Mouse (Mus musculus): Measurements from ENCODE around the gene Shld2. TPM values are rescaled to one million over a fixed set of nuclear protein-coding genes. Genes with fewer than 3 reads are reported as not detected.

The Shld2 gene
- polyA plus RNA-seq, 1 experiment from 2014 or later: 8.3 TPM

- Histone ChIP-seq H3K9me3 (replicated peaks; ENCODE audit: control insufficient read depth, low read length) (no peaks in the 10 kb centered on the region), H3K4me2 (ENCODE audit: low read depth, low read length) (no peak overlapping the region), H3K4me3 (ENCODE audit: low read depth, low read length) (no peak overlapping the region), H3K9ac (ENCODE audit: low read depth, low read length) (no peak overlapping the region), H3K27ac (ENCODE audit: low read length) (peak overlapping the region; percentile 43; the same call in 1 of the 2 replicates), H3K27me3 (ENCODE audit: control insufficient read depth, insufficient read depth, low read depth, low read length) (no peaks in the 10 kb centered on the region), H3K36me3 (ENCODE audit: control insufficient read depth, insufficient read depth) (no peaks in the 10 kb centered on the region), H3K4me1 (ENCODE audit: control insufficient read depth, low read depth, low read length) (peaks cover 3% of the 10 kb centered on the region)
- peak; percentile 80 for ATAC-seq (ENCODE audit: low read depth)
- WGBS (ENCODE audit: insufficient replicate concordance): 65% methylated on average over 8 of the region's 8 CpGs
Observed at GRCm38 (mm10) chr14:34349007-34349406, 38.7 kb upstream of the Shld2 start.

DNA sequence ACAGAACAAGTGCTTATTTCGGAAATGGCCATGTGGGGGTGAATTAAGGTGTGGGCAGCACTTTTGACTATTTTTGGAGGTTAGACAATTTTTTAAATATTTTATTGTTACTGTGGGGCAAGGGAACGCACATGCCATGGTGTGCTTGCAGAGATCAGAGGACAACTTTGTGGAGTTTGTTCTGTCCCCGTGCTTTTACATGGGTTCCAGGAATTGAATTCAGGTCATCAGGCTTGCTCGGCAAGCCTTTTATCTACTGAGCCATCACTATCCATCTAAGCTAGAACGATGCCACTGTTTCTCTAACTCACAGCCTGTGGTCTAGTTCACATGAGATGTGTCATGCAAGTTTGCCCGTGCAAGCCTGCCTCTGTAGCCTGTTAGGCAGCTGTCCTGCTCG is 38.0 kb upstream of the Shld2 start:
- ATAC-seq (ENCODE audit: low read depth): no peak
- Histone ChIP-seq H3K36me3 (ENCODE audit: control insufficient read depth, insufficient read depth) (no peaks in the 10 kb centered on the region; the same call in 1 of the 2 replicates), H3K9me3 (replicated peaks; ENCODE audit: control insufficient read depth, low read length) (no peaks in the 10 kb centered on the region), H3K27ac (ENCODE audit: low read length) (peak overlapping the region; percentile 43), H3K4me2 (ENCODE audit: low read depth, low read length) (no peak overlapping the region), H3K4me1 (ENCODE audit: control insufficient read depth, low read depth, low read length) (peaks cover 3% of the 10 kb centered on the region), H3K27me3 (ENCODE audit: control insufficient read depth, insufficient read depth, low read depth, low read length) (no peaks in the 10 kb centered on the region), H3K4me3 (ENCODE audit: low read depth, low read length) (no peak overlapping the region), H3K9ac (ENCODE audit: low read depth, low read length) (no peak overlapping the region)
- 48% methylated on average over 7 of the region's 7 CpGs for WGBS (ENCODE audit: insufficient replicate concordance)

- H3K9ac ChIP-seq (ENCODE audit: low read depth, low read length): no peak overlapping the region
- H3K4me1 ChIP-seq (ENCODE audit: control insufficient read depth, low read depth, low read length): peaks cover 3% of the 10 kb centered on the region
- H3K4me3 ChIP-seq (ENCODE audit: low read depth, low read length): no peak overlapping the region
- H3K27me3 ChIP-seq (ENCODE audit: control insufficient read depth, insufficient read depth, low read depth, low read length): no peaks in the 10 kb centered on the region
- H3K9me3 ChIP-seq (replicated peaks; ENCODE audit: control insufficient read depth, low read length): no peaks in the 10 kb centered on the region
- no peak overlapping the region for H3K27ac ChIP-seq (ENCODE audit: low read length)
- ATAC-seq (ENCODE audit: low read depth): no peak
- 66% methylated on average over 5 of the region's 5 CpGs for WGBS (ENCODE audit: insufficient replicate concordance)
- peaks cover 4% of the 10 kb centered on the region for H3K36me3 ChIP-seq (ENCODE audit: control insufficient read depth, insufficient read depth)
- H3K4me2 ChIP-seq (ENCODE audit: low read depth, low read length): no peak overlapping the region
Observed at GRCm38 (mm10) chr14:34347084-34347483, 36.8 kb upstream of the Shld2 start.

DNA sequence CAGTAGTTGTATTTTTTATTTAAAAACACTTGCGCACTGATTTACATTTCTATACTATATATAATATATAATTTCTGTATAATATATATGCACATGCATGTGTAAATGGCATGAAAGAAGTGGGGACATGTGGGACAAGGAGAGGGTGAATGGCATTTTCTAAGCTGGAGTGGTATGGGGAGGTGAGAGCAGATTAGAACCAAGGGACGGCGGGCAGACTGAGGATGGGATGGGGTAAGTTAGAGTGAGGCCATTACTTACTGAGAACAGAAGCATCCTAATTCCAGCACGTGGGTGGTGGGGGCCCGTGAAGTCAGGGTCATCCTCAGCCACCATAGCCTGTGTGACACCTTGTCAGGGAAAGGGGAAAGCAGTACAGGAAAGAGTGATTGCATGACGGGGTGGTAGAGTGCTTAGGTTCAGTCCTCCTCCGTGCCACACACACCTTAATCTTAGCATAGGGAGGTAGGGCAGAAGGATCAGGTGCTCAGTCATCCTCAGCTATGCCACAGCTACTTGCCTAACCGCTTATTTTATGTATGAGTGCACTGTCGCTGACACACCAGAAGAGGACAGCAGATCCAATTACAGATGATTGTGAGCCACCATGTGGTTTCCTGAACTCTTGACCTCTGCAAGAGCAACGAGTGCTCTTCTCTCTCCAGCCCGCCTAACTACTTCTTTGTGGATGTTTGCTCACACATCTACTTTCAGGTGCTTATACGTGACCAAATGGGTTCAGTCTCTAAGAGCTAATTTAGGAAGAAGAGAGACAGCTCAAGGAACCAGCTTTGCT is 35.7 kb upstream of the Shld2 start:
- H3K4me1 ChIP-seq (ENCODE audit: control insufficient read depth, low read depth, low read length): peaks cover 3% of the 10 kb centered on the region; the same call in 1 of the 2 replicates
- no peak overlapping the region for H3K4me2 ChIP-seq (ENCODE audit: low read depth, low read length)
- no peak overlapping the region for H3K9ac ChIP-seq (ENCODE audit: low read depth, low read length)
- no peak overlapping the region for H3K4me3 ChIP-seq (ENCODE audit: low read depth, low read length)
- peaks cover 10% of the 10 kb centered on the region for H3K36me3 ChIP-seq (ENCODE audit: control insufficient read depth, insufficient read depth)
- H3K9me3 ChIP-seq (replicated peaks; ENCODE audit: control insufficient read depth, low read length): no peaks in the 10 kb centered on the region
- peak overlapping the region; percentile 24; the same call in 1 of the 2 replicates for H3K27ac ChIP-seq (ENCODE audit: low read length)
- WGBS (ENCODE audit: insufficient replicate concordance): 54% methylated on average over 12 of the region's 12 CpGs
- peak; percentile 35 for ATAC-seq (ENCODE audit: low read depth)
- H3K27me3 ChIP-seq (ENCODE audit: control insufficient read depth, insufficient read depth, low read depth, low read length): no peaks in the 10 kb centered on the region

DNA sequence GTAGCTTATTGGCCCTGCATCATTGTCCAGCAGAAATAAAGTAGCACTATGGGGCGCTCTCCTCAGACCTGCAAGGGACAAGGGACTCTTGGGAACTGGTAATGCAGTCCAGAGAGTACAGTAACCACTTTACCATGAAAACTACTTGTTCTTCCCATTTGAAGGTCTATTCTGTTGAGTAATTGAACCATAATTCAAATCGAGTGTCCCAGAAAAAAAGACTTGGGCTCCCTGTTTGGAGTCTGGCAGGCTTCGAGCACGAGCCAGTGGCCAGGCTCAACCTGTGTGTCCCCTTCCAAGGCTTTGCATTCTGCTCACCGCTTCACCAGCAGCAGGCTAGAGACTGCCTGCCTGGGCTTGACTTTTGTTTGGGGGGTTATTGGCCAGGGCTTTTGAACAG is 34.1 kb upstream of the Shld2 start:
- H3K4me1 ChIP-seq (ENCODE audit: control insufficient read depth, low read depth, low read length): peaks cover 3% of the 10 kb centered on the region; the same call in 1 of the 2 replicates
- no peak overlapping the region for H3K4me3 ChIP-seq (ENCODE audit: low read depth, low read length)
- no peaks in the 10 kb centered on the region for H3K27me3 ChIP-seq (ENCODE audit: control insufficient read depth, insufficient read depth, low read depth, low read length)
- WGBS (ENCODE audit: insufficient replicate concordance): 78% methylated on average over 5 of the region's 5 CpGs
- no peak overlapping the region for H3K9ac ChIP-seq (ENCODE audit: low read depth, low read length)
- H3K4me2 ChIP-seq (ENCODE audit: low read depth, low read length): no peak overlapping the region
- peaks cover 12% of the 10 kb centered on the region for H3K36me3 ChIP-seq (ENCODE audit: control insufficient read depth, insufficient read depth)
- H3K27ac ChIP-seq (ENCODE audit: low read length): no peak overlapping the region
- H3K9me3 ChIP-seq (replicated peaks; ENCODE audit: control insufficient read depth, low read length): no peaks in the 10 kb centered on the region
- ATAC-seq (ENCODE audit: low read depth): no peak

DNA sequence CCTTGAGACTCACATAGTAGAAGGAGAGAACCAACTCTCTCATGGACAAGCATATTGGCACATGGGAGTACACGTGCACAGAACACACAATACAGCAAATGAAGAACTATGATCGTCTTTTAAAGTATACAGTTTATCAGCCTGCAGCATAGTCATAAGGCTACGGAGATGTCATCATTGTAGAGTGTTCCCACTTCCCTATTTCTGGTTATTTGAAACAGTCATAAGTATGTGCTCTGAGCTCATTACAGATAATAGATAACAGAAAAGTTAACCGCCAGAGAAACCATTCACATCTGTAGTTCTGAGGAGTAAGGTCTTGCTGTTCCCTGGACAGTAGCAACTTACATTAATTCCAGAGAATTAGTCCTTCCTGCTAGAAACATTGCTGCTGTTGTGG is 32.8 kb upstream of the Shld2 start:
- Histone ChIP-seq H3K27ac (ENCODE audit: low read length) (no peak overlapping the region), H3K27me3 (ENCODE audit: control insufficient read depth, insufficient read depth, low read depth, low read length) (no peaks in the 10 kb centered on the region), H3K9ac (ENCODE audit: low read depth, low read length) (no peak overlapping the region), H3K36me3 (ENCODE audit: control insufficient read depth, insufficient read depth) (peaks cover 14% of the 10 kb centered on the region), H3K9me3 (replicated peaks; ENCODE audit: control insufficient read depth, low read length) (no peaks in the 10 kb centered on the region), H3K4me2 (ENCODE audit: low read depth, low read length) (no peak overlapping the region), H3K4me1 (ENCODE audit: control insufficient read depth, low read depth, low read length) (no peaks in the 10 kb centered on the region; the same call in 1 of the 2 replicates), H3K4me3 (ENCODE audit: low read depth, low read length) (no peak overlapping the region)
- WGBS (ENCODE audit: insufficient replicate concordance): 24% methylated on average over 4 of the region's 4 CpGs
- no peak for ATAC-seq (ENCODE audit: low read depth)

DNA sequence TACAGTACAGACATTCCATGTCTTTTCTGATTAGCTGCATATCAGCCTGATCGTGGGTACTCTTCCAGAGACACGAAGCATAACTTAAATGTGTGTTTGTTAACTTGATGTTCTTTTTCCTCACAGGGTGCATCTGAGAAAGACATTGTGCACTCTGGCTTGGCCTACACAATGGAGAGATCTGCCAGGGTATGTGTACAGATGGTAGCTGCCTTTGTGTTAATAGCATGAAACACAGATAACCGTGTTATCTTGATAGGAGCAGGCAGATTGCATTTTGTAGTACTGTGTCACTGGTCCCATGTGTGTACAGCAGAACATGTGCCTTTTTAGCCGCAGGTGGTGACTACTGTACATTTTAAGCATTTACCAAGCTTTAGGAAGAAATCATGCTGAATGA is 31.7 kb upstream of the Shld2 start:
- Histone ChIP-seq H3K4me1 (ENCODE audit: control insufficient read depth, low read depth, low read length) (no peaks in the 10 kb centered on the region; the same call in 1 of the 2 replicates), H3K9ac (ENCODE audit: low read depth, low read length) (no peak overlapping the region), H3K4me2 (ENCODE audit: low read depth, low read length) (no peak overlapping the region), H3K27ac (ENCODE audit: low read length) (no peak overlapping the region; the same call in 1 of the 2 replicates), H3K4me3 (ENCODE audit: low read depth, low read length) (no peak overlapping the region), H3K36me3 (ENCODE audit: control insufficient read depth, insufficient read depth) (peaks cover 19% of the 10 kb centered on the region), H3K9me3 (replicated peaks; ENCODE audit: control insufficient read depth, low read length) (no peaks in the 10 kb centered on the region), H3K27me3 (ENCODE audit: control insufficient read depth, insufficient read depth, low read depth, low read length) (no peaks in the 10 kb centered on the region)
- 66% methylated on average over 4 of the region's 4 CpGs for WGBS (ENCODE audit: insufficient replicate concordance)
- no peak for ATAC-seq (ENCODE audit: low read depth)

- WGBS (ENCODE audit: insufficient replicate concordance): 50% methylated on average over 1 of the region's 1 CpGs
- ATAC-seq (ENCODE audit: low read depth): no peak
- Histone ChIP-seq H3K36me3 (ENCODE audit: control insufficient read depth, insufficient read depth) (peaks cover 35% of the 10 kb centered on the region), H3K4me1 (ENCODE audit: control insufficient read depth, low read depth, low read length) (no peaks in the 10 kb centered on the region; the same call in 1 of the 2 replicates), H3K4me3 (ENCODE audit: low read depth, low read length) (no peak overlapping the region), H3K27ac (ENCODE audit: low read length) (no peak overlapping the region), H3K4me2 (ENCODE audit: low read depth, low read length) (no peak overlapping the region), H3K27me3 (ENCODE audit: control insufficient read depth, insufficient read depth, low read depth, low read length) (no peaks in the 10 kb centered on the region), H3K9ac (ENCODE audit: low read depth, low read length) (no peak overlapping the region), H3K9me3 (replicated peaks; ENCODE audit: control insufficient read depth, low read length) (no peaks in the 10 kb centered on the region)
Observed at GRCm38 (mm10) chr14:34339446-34339845, 29.2 kb upstream of the Shld2 start.

DNA sequence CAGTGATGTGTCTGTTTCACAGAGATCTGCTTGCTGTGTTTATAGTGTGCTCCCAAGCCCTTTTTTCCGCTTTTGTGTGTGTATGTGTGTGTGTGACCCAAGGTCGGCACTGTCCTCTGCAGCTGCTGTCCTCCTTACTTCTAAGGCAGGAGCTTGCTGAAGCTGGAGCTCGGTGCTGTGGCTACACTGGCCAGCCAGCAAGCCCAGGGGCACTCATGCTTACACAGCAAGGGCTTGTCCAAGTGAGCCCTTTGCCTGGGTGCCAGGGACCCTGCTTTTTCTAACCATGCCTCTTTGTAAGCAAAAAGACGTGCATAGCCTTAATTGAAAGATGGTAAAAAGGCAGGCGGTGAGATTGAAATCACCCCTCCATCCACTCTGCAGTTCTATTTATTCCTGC is 22.2 kb upstream of the Shld2 start:
- Histone ChIP-seq H3K4me1 (ENCODE audit: control insufficient read depth, low read depth, low read length) (no peaks in the 10 kb centered on the region), H3K27me3 (ENCODE audit: control insufficient read depth, insufficient read depth, low read depth, low read length) (no peaks in the 10 kb centered on the region), H3K4me3 (ENCODE audit: low read depth, low read length) (no peak overlapping the region), H3K36me3 (ENCODE audit: control insufficient read depth, insufficient read depth) (peaks cover 33% of the 10 kb centered on the region), H3K4me2 (ENCODE audit: low read depth, low read length) (no peak overlapping the region), H3K9ac (ENCODE audit: low read depth, low read length) (no peak overlapping the region), H3K27ac (ENCODE audit: low read length) (no peak overlapping the region), H3K9me3 (replicated peaks; ENCODE audit: control insufficient read depth, low read length) (no peaks in the 10 kb centered on the region)
- 69% methylated on average over 5 of the region's 5 CpGs for WGBS (ENCODE audit: insufficient replicate concordance)
- no peak for ATAC-seq (ENCODE audit: low read depth)

All from liver, embryonic 16.5 days (tissue).